Mouse (Mus musculus): ENCODE measurements at regions not wholly inside any gene's neighbourhood (a gene's known extent, or its start where the extent isn't known, plus 50 kb on each side); places are given as distances from the start of the nearest gene placed in this dataset.
A peak's percentile ranks its signal among the peaks of the same experiment; 100 is the strongest.

DNA sequence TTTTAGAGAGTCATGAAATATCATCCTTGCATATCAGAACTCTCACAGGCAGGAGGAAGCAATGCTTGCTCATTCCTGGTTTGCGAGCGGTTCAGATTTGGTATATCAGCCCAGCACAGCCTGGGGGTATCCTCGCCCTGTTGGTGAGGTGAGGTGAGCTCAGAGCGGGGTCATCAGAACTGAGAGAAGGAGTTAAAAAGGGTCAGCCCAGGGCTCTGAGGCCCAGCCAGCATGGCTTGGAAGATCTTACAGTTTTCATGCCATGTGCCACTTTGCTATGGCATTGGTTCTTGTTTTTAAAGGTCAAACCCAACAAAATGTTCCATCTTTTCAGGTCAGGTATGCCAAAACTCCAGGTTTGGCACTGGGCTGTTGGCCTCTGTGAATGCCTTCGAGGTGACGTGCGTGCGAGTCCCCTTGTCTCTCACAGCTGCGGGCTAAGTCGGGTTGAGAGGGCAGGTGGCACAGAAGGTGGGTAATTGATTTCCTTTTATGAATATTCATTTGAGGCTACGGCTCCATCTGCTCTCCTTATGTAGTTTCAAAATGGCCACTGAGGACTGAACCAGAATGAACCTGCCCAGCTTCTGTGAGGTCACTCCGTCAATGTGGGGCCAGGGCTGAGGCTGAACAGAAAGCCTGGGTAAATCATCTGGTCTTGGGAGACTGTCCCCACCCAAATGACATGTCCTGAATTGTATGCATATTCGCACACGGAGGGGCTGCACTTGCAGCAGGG lies 86.3 kb downstream of the Hhipl2 start:
- Histone ChIP-seq H3K4me1 (ENCODE audit: insufficient read depth, low read length) (no peaks in the 10 kb centered on the region), H3K36me3 (ENCODE audit: insufficient read depth, low read length) (no peaks in the 10 kb centered on the region), H3K9ac (replicated peaks; ENCODE audit: low read length, poor library complexity, severe bottlenecking) (no peak overlapping the region), H3K9me3 (ENCODE audit: low read length) (no peaks in the 10 kb centered on the region), H3K4me2 (ENCODE audit: low read depth, low read length, poor library complexity, severe bottlenecking) (no peak overlapping the region), H3K4me3 (ENCODE audit: low read depth, low read length) (no peak overlapping the region), H3K27ac (ENCODE audit: low read depth, low read length) (no peak overlapping the region), H3K27me3 (ENCODE audit: insufficient read depth, low read length) (no peaks in the 10 kb centered on the region)
- TF ChIP-seq CTCF (IDR thresholded peaks at IDR 0.05), result no peak
- WGBS, result 77% methylated on average over 14 of the region's 14 CpGs
- ATAC-seq (ENCODE audit: low FRiP score) (no peak), DNase-seq (ENCODE audit: low spot score) (peak; percentile 48)

DNA sequence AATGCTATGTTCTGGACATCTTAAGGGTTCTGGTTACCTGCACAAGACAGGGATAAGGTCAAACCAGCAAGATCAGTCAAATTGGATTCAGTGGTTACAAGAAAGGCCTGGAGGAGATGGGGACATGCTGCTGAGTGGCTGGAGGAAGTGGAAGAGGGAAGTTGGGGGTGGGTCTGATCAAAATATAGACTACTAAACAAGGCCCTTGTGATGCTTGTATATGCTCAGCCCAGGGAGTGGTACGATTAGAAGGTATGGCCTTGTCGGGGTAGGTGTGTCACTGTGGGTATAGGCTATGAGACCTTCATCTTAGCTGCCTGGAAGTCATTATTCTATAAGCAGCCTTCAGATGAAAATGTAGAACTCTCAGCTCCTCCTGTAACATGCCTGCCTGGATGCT lies 89.9 kb downstream of the Hhipl2 start:
- Histone ChIP-seq H3K9me3 (ENCODE audit: low read length) (no peaks in the 10 kb centered on the region), H3K27ac (ENCODE audit: low read depth, low read length) (no peak overlapping the region), H3K36me3 (ENCODE audit: insufficient read depth, low read length) (no peaks in the 10 kb centered on the region), H3K27me3 (ENCODE audit: insufficient read depth, low read length) (no peaks in the 10 kb centered on the region), H3K4me2 (ENCODE audit: low read depth, low read length, poor library complexity, severe bottlenecking) (no peak overlapping the region), H3K4me1 (ENCODE audit: insufficient read depth, low read length) (no peaks in the 10 kb centered on the region), H3K4me3 (ENCODE audit: low read depth, low read length) (no peak overlapping the region), H3K9ac (replicated peaks; ENCODE audit: low read length, poor library complexity, severe bottlenecking) (no peak overlapping the region)
- DNase-seq (ENCODE audit: low spot score) (no peak), ATAC-seq (ENCODE audit: low FRiP score) (no peak)
- WGBS, result 89% methylated on average over 2 of the region's 2 CpGs
- TF ChIP-seq CTCF (IDR thresholded peaks at IDR 0.05), result no peak

DNA sequence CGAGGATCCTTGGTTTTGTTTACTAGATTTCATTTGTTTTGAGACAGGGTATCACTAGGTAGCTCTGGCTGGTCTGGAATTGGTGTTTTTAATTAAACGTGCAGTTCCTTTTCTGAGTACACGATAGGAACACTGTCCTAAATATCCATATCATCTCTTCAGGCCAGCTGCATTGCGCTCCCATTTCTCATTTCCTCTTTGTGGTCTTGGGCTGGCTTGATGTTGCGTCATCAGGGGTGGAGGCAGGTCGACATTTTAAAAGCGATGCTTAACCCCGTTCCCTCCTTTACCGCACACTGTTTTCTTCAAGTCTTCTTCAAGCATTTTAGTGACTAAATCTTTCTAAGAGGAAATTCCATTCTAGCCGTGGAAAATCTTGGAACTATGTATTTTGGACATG lies 92.7 kb downstream of the Hhipl2 start:
- ATAC-seq (ENCODE audit: low FRiP score) (no peak), DNase-seq (ENCODE audit: low spot score) (no peak)
- Histone ChIP-seq H3K4me3 (ENCODE audit: low read depth, low read length) (no peak overlapping the region), H3K9ac (replicated peaks; ENCODE audit: low read length, poor library complexity, severe bottlenecking) (no peak overlapping the region), H3K36me3 (ENCODE audit: insufficient read depth, low read length) (no peaks in the 10 kb centered on the region), H3K4me1 (ENCODE audit: insufficient read depth, low read length) (no peaks in the 10 kb centered on the region), H3K27me3 (ENCODE audit: insufficient read depth, low read length) (no peaks in the 10 kb centered on the region), H3K4me2 (ENCODE audit: low read depth, low read length, poor library complexity, severe bottlenecking) (no peak overlapping the region), H3K27ac (ENCODE audit: low read depth, low read length) (no peak overlapping the region), H3K9me3 (ENCODE audit: low read length) (no peaks in the 10 kb centered on the region)
- no peak for TF ChIP-seq CTCF (IDR thresholded peaks at IDR 0.05)
- WGBS, result 91% methylated on average over 10 of the region's 10 CpGs

DNA sequence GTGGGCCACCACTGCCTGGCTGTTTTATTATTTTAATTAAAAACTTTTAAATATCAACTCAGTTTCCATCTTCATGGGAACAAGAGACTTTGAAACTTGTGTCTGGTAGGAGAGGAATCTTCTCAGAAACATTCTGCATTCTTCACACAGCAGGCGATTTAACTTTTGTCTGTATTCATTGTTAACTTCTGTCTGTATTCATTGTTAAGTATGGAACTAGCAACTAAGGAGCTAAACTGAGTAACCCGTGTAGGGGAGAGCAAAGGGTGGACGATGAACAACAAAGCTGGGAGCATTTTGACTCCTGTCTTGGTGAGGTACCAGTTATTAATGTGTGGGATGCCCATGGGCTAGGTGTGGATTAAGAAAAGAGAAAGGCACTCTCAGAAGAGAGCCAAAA lies 95.9 kb downstream of the Hhipl2 start:
- H3K27ac ChIP-seq (ENCODE audit: low read depth, low read length), result no peak overlapping the region
- no peak overlapping the region for H3K9ac ChIP-seq (replicated peaks; ENCODE audit: low read length, poor library complexity, severe bottlenecking)
- H3K4me3 ChIP-seq (ENCODE audit: low read depth, low read length), result no peak overlapping the region
- no peak for ATAC-seq (ENCODE audit: low FRiP score)
- H3K27me3 ChIP-seq (ENCODE audit: insufficient read depth, low read length), result no peaks in the 10 kb centered on the region
- no peaks in the 10 kb centered on the region for H3K36me3 ChIP-seq (ENCODE audit: insufficient read depth, low read length)
- H3K4me1 ChIP-seq (ENCODE audit: insufficient read depth, low read length), result no peaks in the 10 kb centered on the region
- no peaks in the 10 kb centered on the region for H3K9me3 ChIP-seq (ENCODE audit: low read length)
- H3K4me2 ChIP-seq (ENCODE audit: low read depth, low read length, poor library complexity, severe bottlenecking), result no peak overlapping the region
- no peak for DNase-seq (ENCODE audit: low spot score)
- TF ChIP-seq CTCF (IDR thresholded peaks at IDR 0.05), result no peak
- WGBS, result 61% methylated on average over 3 of the region's 3 CpGs

DNA sequence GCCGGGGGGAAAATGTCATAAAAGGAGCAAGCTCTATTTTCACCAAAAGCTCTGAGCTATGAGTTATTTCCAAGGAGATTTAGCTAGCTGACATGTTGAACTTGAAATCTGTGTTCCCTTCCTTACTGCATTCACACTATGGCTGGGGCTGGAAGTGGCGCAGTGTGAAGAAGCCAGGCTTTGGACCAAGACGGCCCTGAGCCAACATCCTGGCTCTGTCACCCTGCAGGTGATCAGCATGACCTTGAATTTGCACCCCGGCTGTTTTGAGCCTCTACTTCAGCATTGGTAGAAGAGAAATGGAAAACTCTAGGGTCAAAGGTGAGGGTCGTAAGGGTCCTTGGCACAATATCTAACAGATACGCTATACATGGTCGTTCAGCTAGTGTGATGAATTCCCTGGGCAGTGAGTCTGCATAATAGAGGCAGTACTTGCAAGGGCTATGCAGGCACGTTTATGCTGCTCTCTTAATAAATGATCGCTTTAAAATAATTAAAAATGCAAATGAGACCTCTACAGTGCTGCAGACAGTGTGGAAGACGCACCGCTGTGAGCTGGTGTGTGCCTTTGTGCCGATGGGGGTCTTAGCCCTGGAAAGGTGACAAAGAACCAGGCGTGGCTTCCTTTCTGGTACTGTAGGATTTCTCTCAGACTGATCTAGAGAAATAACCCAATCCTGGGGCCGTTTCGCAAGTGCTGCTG lies 96.4 kb downstream of the Hhipl2 start:
- DNase-seq (ENCODE audit: low spot score) (no peak), ATAC-seq (ENCODE audit: low FRiP score) (no peak)
- no peak overlapping the region for H3K4me3 ChIP-seq (ENCODE audit: low read depth, low read length)
- no peaks in the 10 kb centered on the region for H3K27me3 ChIP-seq (ENCODE audit: insufficient read depth, low read length)
- no peak for TF ChIP-seq CTCF (IDR thresholded peaks at IDR 0.05)
- no peaks in the 10 kb centered on the region for H3K9me3 ChIP-seq (ENCODE audit: low read length)
- H3K4me1 ChIP-seq (ENCODE audit: insufficient read depth, low read length), result no peaks in the 10 kb centered on the region
- WGBS, result 66% methylated on average over 15 of the region's 15 CpGs
- H3K27ac ChIP-seq (ENCODE audit: low read depth, low read length), result no peak overlapping the region
- 0 out of 2 replicates have a peak overlapping the region, but pooled peaks have one; percentile 1 for H3K9ac ChIP-seq (replicated peaks; ENCODE audit: low read length, poor library complexity, severe bottlenecking)
- no peaks in the 10 kb centered on the region for H3K36me3 ChIP-seq (ENCODE audit: insufficient read depth, low read length)
- H3K4me2 ChIP-seq (ENCODE audit: low read depth, low read length, poor library complexity, severe bottlenecking), result no peak overlapping the region

DNA sequence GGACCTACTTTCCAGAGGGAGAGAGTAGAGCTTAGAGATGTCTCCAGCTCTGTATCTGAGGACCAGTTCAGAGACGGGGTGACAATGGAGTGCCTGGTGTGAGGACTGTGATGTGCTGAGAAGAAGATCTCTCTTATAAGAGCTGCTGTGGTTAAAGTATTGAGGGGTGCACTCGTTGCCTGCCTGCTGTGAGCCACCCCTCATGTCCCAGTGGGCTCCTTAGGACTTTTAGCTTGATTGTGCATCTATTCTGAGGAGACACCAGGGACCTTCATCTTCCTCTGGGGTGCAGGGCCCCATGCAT lies 96.9 kb downstream of the Hhipl2 start:
- TF ChIP-seq CTCF (IDR thresholded peaks at IDR 0.05), result no peak
- Histone ChIP-seq H3K27me3 (ENCODE audit: insufficient read depth, low read length) (no peaks in the 10 kb centered on the region), H3K27ac (ENCODE audit: low read depth, low read length) (no peak overlapping the region), H3K4me3 (ENCODE audit: low read depth, low read length) (no peak overlapping the region), H3K9ac (replicated peaks; ENCODE audit: low read length, poor library complexity, severe bottlenecking) (no peak overlapping the region), H3K4me1 (ENCODE audit: insufficient read depth, low read length) (no peaks in the 10 kb centered on the region), H3K4me2 (ENCODE audit: low read depth, low read length, poor library complexity, severe bottlenecking) (no peak overlapping the region), H3K36me3 (ENCODE audit: insufficient read depth, low read length) (no peaks in the 10 kb centered on the region), H3K9me3 (ENCODE audit: low read length) (no peaks in the 10 kb centered on the region)
- no peak for ATAC-seq (ENCODE audit: low FRiP score)
- no peak for DNase-seq (ENCODE audit: low spot score)
- 71% methylated on average over 2 of the region's 2 CpGs for WGBS

All from midbrain, postnatal 0 days (tissue).